Mouse (Mus musculus) E14TG2a.4 (cell line): ENCODE measurements around the gene Frmd3.

Experiments
- CTCF ChIP-seq: conservative IDR thresholded peaks from 2 replicates; pipeline ENCODE4 v1.5.1; 2014; ENCODE audit warnings: low read length
- POU5F1 ChIP-seq: IDR thresholded peaks from 2 replicates; pipeline ENCODE4 v1.6.1; 2014; ENCODE audit warnings: low read length, borderline replicate concordance

GRCm38 (mm10) chr4:74013211-74014047 is at the start of gene Frmd3:
- no peak for TF ChIP-seq CTCF
- TF ChIP-seq POU5F1: no peak
